Mouse (Mus musculus) ES-Bruce4 (cell line): ENCODE measurements around the gene Fhdc1. TPM values are rescaled to one million over a fixed set of nuclear protein-coding genes. Genes with fewer than 3 reads are reported as not detected.

Experiments
- H3K27ac ChIP-seq: 2 replicates; pipeline ENCODE4 v1.5.1; 2012; ENCODE audit warnings: low read length, inconsistent platforms; ENCODE audit not compliant: insufficient read depth
- H3K27me3 ChIP-seq: 2 replicates; pipeline ENCODE4 v1.6.1; 2012; ENCODE audit warnings: mild to moderate bottlenecking, low read length, inconsistent platforms; ENCODE audit not compliant: control insufficient read depth, poor library complexity, insufficient read depth, severe bottlenecking
- H3K36me3 ChIP-seq: 2 replicates; pipeline ENCODE4 v1.6.1; 2012; ENCODE audit warnings: inconsistent platforms, mild to moderate bottlenecking, low read length, moderate library complexity; ENCODE audit not compliant: control insufficient read depth, poor library complexity, insufficient read depth, severe bottlenecking
- H3K4me1 ChIP-seq: one replicate; pipeline ENCODE4 v1.8.1; 2011; ENCODE audit warnings: low read length; ENCODE audit not compliant: control insufficient read depth, insufficient read depth
- H3K4me3 ChIP-seq: 2 replicates; pipeline ENCODE4 v1.5.1; 2011; ENCODE audit warnings: low read depth, mild to moderate bottlenecking, low read length
- H3K9ac ChIP-seq: 2 replicates; pipeline ENCODE4 v1.6.1; 2012; ENCODE audit warnings: low read depth, mild to moderate bottlenecking, inconsistent platforms; ENCODE audit not compliant: poor library complexity, severe bottlenecking
- H3K9me3 ChIP-seq: replicated peaks from 2 replicates; pipeline ENCODE4 v1.6.1; 2012; ENCODE audit warnings: mild to moderate bottlenecking, low read length, inconsistent platforms; ENCODE audit not compliant: control insufficient read depth, poor library complexity, insufficient read depth, severe bottlenecking
- CTCF ChIP-seq: IDR thresholded peaks from one replicate; pipeline ENCODE4 v1.8.1; 2011; ENCODE audit warnings: low read depth, low read length
- EP300 ChIP-seq: IDR thresholded peaks from 2 replicates; pipeline ENCODE4 v1.6.1; 2011; ENCODE audit warnings: low read depth, low read length; ENCODE audit not compliant: insufficient read depth
- POLR2A ChIP-seq: IDR thresholded peaks from one replicate; pipeline ENCODE4 v1.8.1; 2011; ENCODE audit warnings: low read length; ENCODE audit not compliant: insufficient read depth
- polyA plus RNA-seq: library from polyadenylated mRNA; stranded (reverse); fragments of >200 nt; gene quantifications from 2 replicates; pipeline ENCODE4 v1.2.4, GENCODE M21; 2011; ENCODE audit warnings: low read depth; ENCODE audit not compliant: missing spikeins, insufficient read depth, insufficient read length

Gene Fhdc1
- polyA plus RNA-seq, 1 experiment = 1.8 TPM

- TF ChIP-seq CTCF (no peak), EP300 (no peak), POLR2A (no peak)
- H3K27ac ChIP-seq = no peak overlapping the region
- no peak overlapping the region for H3K9ac ChIP-seq
- no peak overlapping the region for H3K4me3 ChIP-seq
- no peaks in the 10 kb centered on the region for H3K36me3 ChIP-seq
- peaks cover 2% of the 10 kb centered on the region for H3K4me1 ChIP-seq
- no peaks in the 10 kb centered on the region for H3K9me3 ChIP-seq
- no peaks in the 10 kb centered on the region for H3K27me3 ChIP-seq
These were observed 8.5 kb upstream of the Fhdc1 start for GRCm38 (mm10) chr3:84488716-84489115.

- Histone ChIP-seq H3K9ac (no peak overlapping the region), H3K9me3 (no peaks in the 10 kb centered on the region), H3K4me3 (no peak overlapping the region), H3K4me1 (no peaks in the 10 kb centered on the region), H3K36me3 (no peaks in the 10 kb centered on the region), H3K27ac (no peak overlapping the region), H3K27me3 (peaks cover under 1% of the 10 kb centered on the region; the same call in 1 of the 2 replicates)
- no peak for TF ChIP-seq POLR2A
- no peak for TF ChIP-seq CTCF
- no peak for TF ChIP-seq EP300
These were observed 4.7 kb upstream of the Fhdc1 start for GRCm38 (mm10) chr3:84484891-84485290.

GRCm38 (mm10) chr3:84484333-84484732, 4.1 kb upstream of the Fhdc1 start:
- Histone ChIP-seq H3K4me1 (no peaks in the 10 kb centered on the region), H3K4me3 (no peak overlapping the region), H3K9me3 (no peaks in the 10 kb centered on the region), H3K36me3 (no peaks in the 10 kb centered on the region), H3K27me3 (peaks cover 4% of the 10 kb centered on the region; the same call in 1 of the 2 replicates), H3K27ac (no peak overlapping the region), H3K9ac (no peak overlapping the region)
- TF ChIP-seq CTCF (no peak), EP300 (no peak), POLR2A (no peak)

DNA sequence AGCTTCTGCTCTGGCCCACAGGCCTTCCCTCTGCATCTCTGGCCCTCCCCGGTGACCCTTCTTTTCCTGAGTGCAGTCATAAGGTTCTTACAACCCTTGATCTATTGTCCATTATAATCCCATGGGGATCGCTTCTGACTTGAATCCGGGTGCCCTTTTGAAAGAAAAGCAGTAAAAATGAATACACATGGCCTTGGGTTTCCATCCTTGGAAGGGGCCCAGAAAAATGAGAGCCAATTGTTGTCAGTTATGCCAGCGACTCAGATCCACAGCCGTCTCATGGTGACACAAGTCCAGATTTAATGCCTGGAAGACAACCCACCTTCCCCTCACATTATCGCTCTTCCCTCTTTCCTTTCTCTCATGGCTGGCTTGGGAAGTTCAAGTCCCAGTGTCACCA, 1.9 kb upstream of the Fhdc1 start:
- no peak overlapping the region for H3K27ac ChIP-seq
- H3K4me3 ChIP-seq = no peak overlapping the region
- H3K27me3 ChIP-seq = peaks cover 13% of the 10 kb centered on the region
- no peaks in the 10 kb centered on the region for H3K9me3 ChIP-seq
- H3K36me3 ChIP-seq = no peaks in the 10 kb centered on the region
- no peak overlapping the region for H3K9ac ChIP-seq
- no peak for TF ChIP-seq POLR2A
- no peak for TF ChIP-seq EP300
- no peak for TF ChIP-seq CTCF
- no peaks in the 10 kb centered on the region for H3K4me1 ChIP-seq

GRCm38 (mm10) chr3:84481104-84481503, 875 bp upstream of the Fhdc1 start:
- Histone ChIP-seq H3K36me3 (no peaks in the 10 kb centered on the region), H3K4me3 (no peak overlapping the region), H3K9ac (peak overlapping the region; percentile 57; the same call in 1 of the 2 replicates), H3K4me1 (no peaks in the 10 kb centered on the region), H3K9me3 (no peaks in the 10 kb centered on the region), H3K27ac (no peak overlapping the region), H3K27me3 (peaks cover 13% of the 10 kb centered on the region)
- TF ChIP-seq POLR2A (no peak), CTCF (no peak), EP300 (no peak)

DNA sequence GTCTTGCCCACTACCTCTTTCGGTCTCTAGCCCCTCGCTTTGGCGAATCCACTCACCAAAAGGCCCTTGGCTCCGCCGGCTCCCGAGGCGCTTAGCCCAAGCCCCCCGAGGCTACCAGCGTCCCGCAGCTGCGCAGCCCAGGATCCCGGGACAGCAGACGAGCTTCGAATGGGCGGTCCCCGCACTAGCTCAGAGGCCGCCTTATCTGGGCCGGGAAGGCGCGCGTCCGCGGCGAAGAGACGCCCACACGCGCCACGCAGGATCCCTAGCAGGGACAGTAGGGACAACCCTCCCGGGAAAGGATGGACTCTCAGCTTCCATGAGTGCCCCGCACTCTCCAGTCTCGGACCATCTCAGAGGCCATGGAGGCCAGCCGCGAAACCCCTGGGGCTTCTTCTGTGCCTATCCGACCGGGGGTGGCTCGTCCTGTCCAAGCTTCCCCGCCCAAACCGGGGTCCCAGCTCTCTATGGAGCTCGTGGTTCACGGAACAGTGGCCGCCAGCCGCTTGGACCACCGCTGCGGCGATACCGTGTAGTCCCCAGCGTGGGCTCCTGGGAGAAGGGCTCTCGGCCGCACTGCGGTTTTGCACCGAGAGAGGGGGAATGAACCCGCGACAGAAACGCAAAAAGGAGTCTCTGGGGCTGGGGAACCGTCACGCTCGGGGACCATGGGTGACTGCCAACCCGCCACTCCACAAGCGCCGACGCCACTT, 780 bp downstream of the Fhdc1 start:
- no peak overlapping the region for H3K27ac ChIP-seq

More for the DNA sequence above, 780 bp downstream of the Fhdc1 start:
- Histone ChIP-seq H3K4me3 (peak overlapping the region; percentile 92), H3K4me1 (no peaks in the 10 kb centered on the region), H3K9ac (peak overlapping the region; percentile 57), H3K27me3 (peaks cover 13% of the 10 kb centered on the region), H3K36me3 (no peaks in the 10 kb centered on the region), H3K9me3 (no peaks in the 10 kb centered on the region)
- TF ChIP-seq EP300 (no peak), POLR2A (no peak), CTCF (no peak)
